In the genomic region with DNA sequence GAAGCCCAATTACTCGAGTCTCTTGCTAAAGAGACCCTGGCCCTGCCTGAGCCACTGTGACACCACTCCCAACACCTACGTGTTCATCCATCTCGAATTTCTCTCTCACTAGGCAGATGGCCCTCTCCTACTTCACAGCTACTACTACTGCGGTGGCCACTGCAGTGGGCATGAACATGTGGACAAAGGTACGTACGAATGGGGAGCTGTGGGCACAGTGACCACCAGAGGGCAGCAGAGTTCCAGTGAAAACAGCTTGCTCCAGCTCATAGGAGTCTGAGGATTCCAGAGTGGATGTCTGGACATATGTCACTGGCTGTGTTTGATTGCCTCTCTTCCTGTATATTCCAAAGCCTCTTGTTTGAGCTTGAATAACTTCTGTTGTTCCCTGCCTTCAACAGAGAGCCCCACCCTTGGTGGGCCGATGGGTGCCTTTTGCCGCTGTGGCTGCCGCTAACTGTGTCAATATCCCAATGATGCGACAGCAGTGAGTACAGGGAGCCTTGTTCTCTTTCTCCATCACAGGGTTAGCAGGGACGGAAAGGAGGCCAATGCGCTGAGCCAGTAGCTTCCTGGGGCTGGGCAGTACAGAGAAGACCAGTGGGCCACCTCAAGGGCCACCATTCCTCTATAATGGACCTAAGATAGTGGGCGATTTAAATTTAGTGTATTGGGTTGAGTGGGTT, we compare ENCODE assay signal across 8 mouse cellular contexts. TPM values are rescaled to one million over a fixed set of nuclear protein-coding genes. Genes with fewer than 3 reads are reported as not detected.
DNase-seq lines count a peak whose midpoint lies in the region; ATAC-seq and TF ChIP-seq lines count a peak whose summit lies in the region.

No protein-coding gene starts in this region.

- H3K36me3 ChIP-seq in embryonic facial prominence, embryonic 11.5 days (replicated peaks; ENCODE audit: control insufficient read depth, insufficient read depth, low read depth, low read length): no peaks in the 10 kb centered on the region; the same call in 1 of the 2 replicates
- peaks cover 22% of the 10 kb centered on the region; the same call in 1 of the 2 replicates for H3K36me3 ChIP-seq in kidney, postnatal 0 days (ENCODE audit: insufficient read depth, low read length)
- peaks cover 6% of the 10 kb centered on the region; the same call in 1 of the 2 replicates for H3K36me3 ChIP-seq in liver, embryonic 11.5 days (ENCODE audit: control insufficient read depth, insufficient read depth, low read length)
- no peaks in the 10 kb centered on the region for H3K36me3 ChIP-seq in splenic B cell, adult 2 months (ENCODE audit: control insufficient read depth, insufficient read depth, low read length, poor library complexity, severe bottlenecking)

- H3K4me3 ChIP-seq in embryonic facial prominence, embryonic 11.5 days (ENCODE audit: low read depth, low read length): no peak overlapping the region
- H3K4me3 ChIP-seq in kidney, postnatal 0 days (replicated peaks; ENCODE audit: low read depth, low read length): no peak overlapping the region
- H3K4me3 ChIP-seq in liver, embryonic 11.5 days (ENCODE audit: low read depth, low read length): no peak overlapping the region

- no peak overlapping the region for H3K9ac ChIP-seq in embryonic facial prominence, embryonic 11.5 days (replicated peaks; ENCODE audit: low read length)
- no peak overlapping the region for H3K9ac ChIP-seq in kidney, postnatal 0 days (ENCODE audit: low read depth, low read length)
- no peak overlapping the region for H3K9ac ChIP-seq in liver, embryonic 11.5 days (ENCODE audit: low read depth, low read length)

- ATAC-seq in embryonic facial prominence, embryonic 11.5 days (replicated peaks; ENCODE audit: insufficient number of reproducible peaks, low FRiP score, low TSS enrichment, low read depth): peak; percentile 66; the same call in 1 of the 2 replicates
- peak; percentile 72 for ATAC-seq in kidney, postnatal 0 days (replicated peaks; ENCODE audit: low FRiP score, low read depth)
- ATAC-seq in liver, embryonic 11.5 days (replicated peaks; ENCODE audit: low FRiP score): no peak; the same call in 1 of the 2 replicates

- 60% methylated on average over 13 of the region's 13 CpGs for WGBS in embryonic facial prominence, embryonic 11.5 days
- 55% methylated on average over 13 of the region's 13 CpGs for WGBS in kidney, postnatal 0 days
- 66% methylated on average over 13 of the region's 13 CpGs for WGBS in liver, embryonic 11.5 days

- peak; percentile 91 for DNase-seq in 3T3-L1 (ENCODE audit: low read depth, low spot score)
- peak; percentile 91 for DNase-seq in adrenal gland, postnatal 25 days
- peak; percentile 92 for DNase-seq in embryonic facial prominence, embryonic 11.5 days (ENCODE audit: low spot score)
- DNase-seq in heart, adult 8-10 months (ENCODE audit: low spot score): peak; percentile 83
- DNase-seq in kidney, postnatal 0 days (ENCODE audit: low spot score): peak; percentile 90
- DNase-seq in liver, embryonic 11.5 days (ENCODE audit: low spot score): peak; percentile 76
- DNase-seq in natural killer cell, adult 2 months (ENCODE audit: low spot score in 2 of 2): peak; percentile 75 to 78
- DNase-seq in splenic B cell, adult 2 months (ENCODE audit: low read depth, low spot score): peak; percentile 86

- no peak overlapping the region for H3K27ac ChIP-seq in embryonic facial prominence, embryonic 11.5 days (replicated peaks; ENCODE audit: low read depth, low read length)
- H3K27ac ChIP-seq in kidney, postnatal 0 days: no peak overlapping the region
- H3K27ac ChIP-seq in liver, embryonic 11.5 days (ENCODE audit: low read depth, low read length): no peak overlapping the region

- H3K4me2 ChIP-seq in embryonic facial prominence, embryonic 11.5 days (ENCODE audit: low read depth, low read length): no peak overlapping the region
- H3K4me2 ChIP-seq in kidney, postnatal 0 days (ENCODE audit: low read length): no peak overlapping the region
- no peak overlapping the region for H3K4me2 ChIP-seq in liver, embryonic 11.5 days

- no peaks in the 10 kb centered on the region for H3K4me1 ChIP-seq in embryonic facial prominence, embryonic 11.5 days (ENCODE audit: control insufficient read depth, insufficient read depth, low read length)
- no peaks in the 10 kb centered on the region for H3K4me1 ChIP-seq in kidney, postnatal 0 days (replicated peaks; ENCODE audit: insufficient read depth, low read length)
- H3K4me1 ChIP-seq in liver, embryonic 11.5 days (replicated peaks; ENCODE audit: control insufficient read depth, insufficient read depth, low read length): no peaks in the 10 kb centered on the region

- peak; percentile 98 for TF ChIP-seq CTCF in kidney, postnatal 0 days (IDR thresholded peaks at IDR 0.05; ENCODE audit: low read depth)

- no peaks in the 10 kb centered on the region for H3K27me3 ChIP-seq in embryonic facial prominence, embryonic 11.5 days (ENCODE audit: control insufficient read depth, insufficient read depth, low read length)
- no peaks in the 10 kb centered on the region for H3K27me3 ChIP-seq in kidney, postnatal 0 days (ENCODE audit: insufficient read depth, low read length)
- H3K27me3 ChIP-seq in liver, embryonic 11.5 days (replicated peaks; ENCODE audit: control insufficient read depth, insufficient read depth, low read length): no peaks in the 10 kb centered on the region
- no peaks in the 10 kb centered on the region for H3K27me3 ChIP-seq in splenic B cell, adult 2 months (ENCODE audit: control insufficient read depth, insufficient read depth, low read length, poor library complexity, severe bottlenecking)

- no peaks in the 10 kb centered on the region for H3K9me3 ChIP-seq in embryonic facial prominence, embryonic 11.5 days (replicated peaks; ENCODE audit: control insufficient read depth, low read length)
- H3K9me3 ChIP-seq in kidney, postnatal 0 days (replicated peaks; ENCODE audit: low read length): no peaks in the 10 kb centered on the region
- H3K9me3 ChIP-seq in liver, embryonic 11.5 days (ENCODE audit: control insufficient read depth, low read length): no peaks in the 10 kb centered on the region

RNA-seq across cellular contexts. Expression of a gene that starts 10.9 kb away (rescaled TPM):
- 154 and 189 TPM in 2 replicates for total RNA-seq in adrenal gland, postnatal 25 days (2021)
- 30.1 and 34.4 TPM in 2 replicates for polyA plus RNA-seq in embryonic facial prominence, embryonic 11.5 days (2014; fragmentation: Nextera tagmentation; extraction: Ambion mirVana)
- total RNA-seq in heart, adult 8-10 months (2022): 10 to 100 TPM; 46.6 to 60.7 (median 56.0) TPM
- polyA plus RNA-seq in kidney, postnatal 0 days (2015; fragmentation: Nextera tagmentation; extraction: Ambion mirVana): 35.6 and 39.9 TPM in 2 replicates
- polyA plus RNA-seq in liver, embryonic 11.5 days (2014; fragmentation: Nextera tagmentation; extraction: Ambion mirVana): 36.6 and 40.7 TPM in 2 replicates

RNA-seq across cellular contexts. Expression of a gene that starts 14.8 kb away (rescaled TPM):
- total RNA-seq in adrenal gland, postnatal 25 days (2021): 8.0 and 12.7 TPM in 2 replicates
- polyA plus RNA-seq in embryonic facial prominence, embryonic 11.5 days (2014; fragmentation: Nextera tagmentation; extraction: Ambion mirVana): 13.6 and 14.7 TPM in 2 replicates
- total RNA-seq in heart, adult 8-10 months (2022): 1 to 10 TPM; 2.2 to 4.9 (median 2.7) TPM
- polyA plus RNA-seq in kidney, postnatal 0 days (2015; fragmentation: Nextera tagmentation; extraction: Ambion mirVana): 47.1 and 50.0 TPM in 2 replicates
- polyA plus RNA-seq in liver, embryonic 11.5 days (2014; fragmentation: Nextera tagmentation; extraction: Ambion mirVana): 24.7 and 26.2 TPM in 2 replicates

RNA-seq across cellular contexts. Expression of a gene that starts 15.0 kb away (rescaled TPM):
- total RNA-seq in adrenal gland, postnatal 25 days (2021): 50.3 and 61.0 TPM in 2 replicates
- 122 and 130 TPM in 2 replicates for polyA plus RNA-seq in embryonic facial prominence, embryonic 11.5 days (2014; fragmentation: Nextera tagmentation; extraction: Ambion mirVana)
- 10 to 100 TPM; 31.3 to 56.0 (median 43.5) TPM for total RNA-seq in heart, adult 8-10 months (2022)
- polyA plus RNA-seq in kidney, postnatal 0 days (2015; fragmentation: Nextera tagmentation; extraction: Ambion mirVana): 96.6 and 105 TPM in 2 replicates
- polyA plus RNA-seq in liver, embryonic 11.5 days (2014; fragmentation: Nextera tagmentation; extraction: Ambion mirVana): 42.6 and 50.5 TPM in 2 replicates
